Mouse (Mus musculus): ENCODE results near the gene Egfl7. TPM values are rescaled to one million over a fixed set of nuclear protein-coding genes. Genes with fewer than 3 reads are reported as not detected.
A peak's percentile ranks its signal among the peaks of the same experiment; 100 is the strongest.

Egfl7 gene
- polyA plus RNA-seq, 1 experiment: 80.4 TPM

- H3K27ac ChIP-seq (replicated peaks; ENCODE audit: low read depth, low read length): no peak overlapping the region; the same call in 1 of the 2 replicates
- no peaks in the 10 kb centered on the region for H3K4me1 ChIP-seq (ENCODE audit: control insufficient read depth, insufficient read depth, insufficient read length, low read length)
- H3K4me3 ChIP-seq (ENCODE audit: insufficient read depth, low read depth, low read length): no peak overlapping the region
Observed at GRCm38 (mm10) chr2:26594022-26594346, 14.2 kb downstream of the Egfl7 start.

- no peaks in the 10 kb centered on the region for H3K4me1 ChIP-seq (ENCODE audit: control insufficient read depth, insufficient read depth, insufficient read length, low read length)
- no peak overlapping the region for H3K27ac ChIP-seq (replicated peaks; ENCODE audit: low read depth, low read length)
- no peak overlapping the region for H3K4me3 ChIP-seq (ENCODE audit: insufficient read depth, low read depth, low read length)
Observed at GRCm38 (mm10) chr2:26594461-26594933, 14.7 kb downstream of the Egfl7 start.

- no peak overlapping the region for H3K4me3 ChIP-seq (ENCODE audit: insufficient read depth, low read depth, low read length)
- H3K27ac ChIP-seq (replicated peaks; ENCODE audit: low read depth, low read length): 0 out of 2 replicates have a peak overlapping the region, but pooled peaks have one; percentile 4
- H3K4me1 ChIP-seq (ENCODE audit: control insufficient read depth, insufficient read depth, insufficient read length, low read length): no peaks in the 10 kb centered on the region
Observed at GRCm38 (mm10) chr2:26594934-26595724, 15.3 kb downstream of the Egfl7 start.

- H3K4me1 ChIP-seq (ENCODE audit: control insufficient read depth, insufficient read depth, insufficient read length, low read length): no peaks in the 10 kb centered on the region
- 0 out of 2 replicates have a peak overlapping the region, but pooled peaks have one; percentile 21 for H3K27ac ChIP-seq (replicated peaks; ENCODE audit: low read depth, low read length)
- H3K4me3 ChIP-seq (ENCODE audit: insufficient read depth, low read depth, low read length): no peak overlapping the region
Observed at GRCm38 (mm10) chr2:26595725-26596435, 16.1 kb downstream of the Egfl7 start.

- H3K27ac ChIP-seq (replicated peaks; ENCODE audit: low read depth, low read length): no peak overlapping the region
- H3K4me3 ChIP-seq (ENCODE audit: insufficient read depth, low read depth, low read length): no peak overlapping the region
- H3K4me1 ChIP-seq (ENCODE audit: control insufficient read depth, insufficient read depth, insufficient read length, low read length): no peaks in the 10 kb centered on the region
Observed at GRCm38 (mm10) chr2:26596898-26597297, 17.1 kb downstream of the Egfl7 start.

GRCm38 (mm10) chr2:26597810-26598209 is 18.0 kb downstream of the Egfl7 start:
- H3K4me1 ChIP-seq (ENCODE audit: control insufficient read depth, insufficient read depth, insufficient read length, low read length): no peaks in the 10 kb centered on the region
- H3K27ac ChIP-seq (replicated peaks; ENCODE audit: low read depth, low read length): no peak overlapping the region
- 0 out of 2 replicates have a peak overlapping the region, but pooled peaks have one; percentile 6 for H3K4me3 ChIP-seq (ENCODE audit: insufficient read depth, low read depth, low read length)

GRCm38 (mm10) chr2:26598462-26598861 is 18.6 kb downstream of the Egfl7 start:
- peak overlapping the region; percentile 6; the same call in 1 of the 2 replicates for H3K4me3 ChIP-seq (ENCODE audit: insufficient read depth, low read depth, low read length)
- no peak overlapping the region for H3K27ac ChIP-seq (replicated peaks; ENCODE audit: low read depth, low read length)
- H3K4me1 ChIP-seq (ENCODE audit: control insufficient read depth, insufficient read depth, insufficient read length, low read length): no peaks in the 10 kb centered on the region

GRCm38 (mm10) chr2:26599965-26600364 is 20.2 kb downstream of the Egfl7 start:
- H3K27ac ChIP-seq (replicated peaks; ENCODE audit: low read depth, low read length): no peak overlapping the region; the same call in 1 of the 2 replicates
- peak overlapping the region; percentile 36 for H3K4me3 ChIP-seq (ENCODE audit: insufficient read depth, low read depth, low read length)

GRCm38 (mm10) chr2:26600664-26601063 is 20.9 kb downstream of the Egfl7 start:
- Histone ChIP-seq H3K4me3 (ENCODE audit: insufficient read depth, low read depth, low read length) (peak overlapping the region; percentile 46), H3K27ac (replicated peaks; ENCODE audit: low read depth, low read length) (peak overlapping the region; percentile 73), H3K4me1 (ENCODE audit: control insufficient read depth, insufficient read depth, insufficient read length, low read length) (no peaks in the 10 kb centered on the region)

More at GRCm38 (mm10) chr2:26599965-26600364, 20.2 kb downstream of the Egfl7 start:
- no peaks in the 10 kb centered on the region for H3K4me1 ChIP-seq (ENCODE audit: control insufficient read depth, insufficient read depth, insufficient read length, low read length)

GRCm38 (mm10) chr2:26601595-26601994 is 21.8 kb downstream of the Egfl7 start:
- Histone ChIP-seq H3K27ac (replicated peaks; ENCODE audit: low read depth, low read length) (peak overlapping the region; percentile 89), H3K4me1 (ENCODE audit: control insufficient read depth, insufficient read depth, insufficient read length, low read length) (no peaks in the 10 kb centered on the region; the same call in 1 of the 2 replicates), H3K4me3 (ENCODE audit: insufficient read depth, low read depth, low read length) (peak overlapping the region; percentile 75)

GRCm38 (mm10) chr2:26602631-26603030 is 22.8 kb downstream of the Egfl7 start:
- H3K4me1 ChIP-seq (ENCODE audit: control insufficient read depth, insufficient read depth, insufficient read length, low read length): peaks cover 7% of the 10 kb centered on the region; the same call in 1 of the 2 replicates
- peak overlapping the region; percentile 75 for H3K4me3 ChIP-seq (ENCODE audit: insufficient read depth, low read depth, low read length)
- H3K27ac ChIP-seq (replicated peaks; ENCODE audit: low read depth, low read length): peak overlapping the region; percentile 89

GRCm38 (mm10) chr2:26603159-26603558 is 23.3 kb downstream of the Egfl7 start:
- peaks cover 7% of the 10 kb centered on the region; the same call in 1 of the 2 replicates for H3K4me1 ChIP-seq (ENCODE audit: control insufficient read depth, insufficient read depth, insufficient read length, low read length)
- peak overlapping the region; percentile 89 for H3K27ac ChIP-seq (replicated peaks; ENCODE audit: low read depth, low read length)

GRCm38 (mm10) chr2:26603720-26604671 is 24.2 kb downstream of the Egfl7 start, which contains the start of gene Agpat2:
Gene Agpat2, minus strand, starts transcription at chr2:26604417.
- Histone ChIP-seq H3K27ac (replicated peaks; ENCODE audit: low read depth, low read length) (peak within 1 kb of the TSS; percentile 89), H3K4me1 (ENCODE audit: control insufficient read depth, insufficient read depth, insufficient read length, low read length) (peaks cover 13% of the 10 kb centered on the region), H3K4me3 (ENCODE audit: insufficient read depth, low read depth, low read length) (peak within 1 kb of the TSS; percentile 75)

More at GRCm38 (mm10) chr2:26603159-26603558, 23.3 kb downstream of the Egfl7 start:
- peak overlapping the region; percentile 75 for H3K4me3 ChIP-seq (ENCODE audit: insufficient read depth, low read depth, low read length)

- Histone ChIP-seq H3K27ac (replicated peaks; ENCODE audit: low read depth, low read length) (peak overlapping the region; percentile 32; the same call in 1 of the 2 replicates), H3K4me3 (ENCODE audit: insufficient read depth, low read depth, low read length) (no peak overlapping the region), H3K4me1 (ENCODE audit: control insufficient read depth, insufficient read depth, insufficient read length, low read length) (peaks cover 13% of the 10 kb centered on the region)
Observed at GRCm38 (mm10) chr2:26605331-26605730, 25.5 kb downstream of the Egfl7 start.
